Mouse (Mus musculus) heart, postnatal 0 days (tissue): ENCODE measurements around the gene Rnf152.

ENCODE experiments used
- CTCF ChIP-seq: IDR thresholded peaks from 2 replicates; pipeline ENCODE4 v1.5.1; 2016; ENCODE audit warnings: antibody characterized with exemption, control low read depth, low read depth
- EP300 ChIP-seq: IDR thresholded peaks from 2 replicates; pipeline ENCODE4 v1.6.1; 2016; ENCODE audit warnings: antibody characterized with exemption, low read depth

DNA sequence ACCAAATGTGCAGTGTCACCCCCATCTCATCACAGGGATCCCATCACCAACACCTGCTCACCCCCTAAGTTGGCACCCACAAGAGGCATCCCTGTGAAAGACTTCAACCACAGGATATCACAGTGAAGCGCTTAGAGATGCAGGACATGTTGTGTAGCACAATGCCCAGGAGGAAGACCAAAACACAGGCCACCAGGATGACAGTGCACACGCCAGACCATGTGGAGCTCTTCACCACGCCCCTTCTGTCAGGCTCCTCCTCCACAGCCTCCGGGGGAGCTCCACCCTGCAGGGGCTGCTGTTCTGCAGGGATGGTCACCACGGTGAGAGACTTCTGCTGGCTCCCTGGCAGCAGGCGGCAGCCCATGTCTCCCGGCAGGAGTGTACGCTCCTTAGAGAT is 72.4 kb downstream of the Rnf152 start:
- TF ChIP-seq CTCF (no peak), EP300 (no peak)
